Mouse (Mus musculus) spleen, postnatal 10 days (tissue): Measurements from ENCODE around the gene Cyp11a1.

Experiments used
- DNase-seq, 2 experiments: peaks; one replicate each; pipeline ENCODE4 v3.0.0; 2021 to 2022; ENCODE audit warnings: low spot score in 2 of 2

Cyp11a1 gene

DNA sequence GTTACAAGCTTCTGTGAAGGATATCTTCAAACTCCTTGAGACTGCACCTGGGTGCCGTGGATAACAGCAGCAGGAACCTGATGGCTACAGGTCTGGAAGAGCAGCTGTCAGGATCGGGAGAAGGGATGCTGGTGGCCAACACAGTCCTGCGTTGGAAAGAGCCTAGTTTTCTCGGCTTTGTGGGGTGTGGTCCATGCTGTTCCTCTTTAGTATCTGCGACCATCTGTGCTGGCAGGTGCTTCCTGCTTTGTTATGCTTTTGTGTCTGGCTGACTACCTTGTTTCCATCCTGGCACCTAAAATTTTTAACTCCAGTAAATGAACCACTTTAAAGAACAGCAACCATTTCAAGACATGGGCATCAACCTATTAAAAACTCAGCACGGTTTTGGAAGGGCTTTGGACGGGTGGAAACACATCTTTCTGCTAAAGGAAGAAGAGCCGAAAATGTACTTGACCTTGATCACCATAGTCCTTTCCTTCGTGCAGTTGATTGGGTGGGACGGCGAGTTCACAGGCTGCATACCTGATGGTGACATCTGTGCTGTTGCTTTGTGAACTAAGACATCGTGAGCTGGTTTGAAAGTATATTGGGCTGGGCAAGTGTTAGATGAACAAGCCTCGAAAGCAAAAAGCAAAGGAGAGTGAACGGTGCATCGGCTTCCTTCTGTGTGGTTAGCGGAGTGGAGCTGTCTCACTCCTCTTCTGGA is at the start of gene Cyp11a1:
TSS of gene Cyp11a1 (plus strand) at position 659 of the 709 bp plus-strand sequence.
- DNase-seq = peak in 1 of 2 experiments; percentile 38

DNA sequence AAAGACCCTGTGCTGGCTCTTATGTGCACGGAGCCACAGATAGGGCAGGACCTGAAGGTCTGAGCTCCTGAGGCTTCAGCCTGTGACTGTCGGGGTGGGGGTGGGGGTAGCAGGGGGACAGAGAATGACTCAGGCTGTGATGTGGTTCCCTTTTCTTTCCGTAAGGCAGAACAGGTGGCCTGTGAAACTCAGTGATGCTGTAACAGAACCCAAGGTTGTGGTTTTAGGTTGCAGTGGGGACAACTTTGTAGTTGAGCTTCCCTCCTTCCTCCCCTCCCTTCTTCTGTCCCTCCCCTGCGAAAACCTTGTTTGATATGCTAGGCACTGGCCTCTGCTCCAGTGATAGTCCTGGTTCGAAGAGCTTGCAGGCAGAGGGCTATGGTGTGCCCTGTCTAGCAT is 49.4 kb upstream of the Cyp11a1 start:
- no peak for DNase-seq

- DNase-seq = no peak
Observed at GRCm38 (mm10) chr9:57958615-57959014, 47.6 kb upstream of the Cyp11a1 start.

DNA sequence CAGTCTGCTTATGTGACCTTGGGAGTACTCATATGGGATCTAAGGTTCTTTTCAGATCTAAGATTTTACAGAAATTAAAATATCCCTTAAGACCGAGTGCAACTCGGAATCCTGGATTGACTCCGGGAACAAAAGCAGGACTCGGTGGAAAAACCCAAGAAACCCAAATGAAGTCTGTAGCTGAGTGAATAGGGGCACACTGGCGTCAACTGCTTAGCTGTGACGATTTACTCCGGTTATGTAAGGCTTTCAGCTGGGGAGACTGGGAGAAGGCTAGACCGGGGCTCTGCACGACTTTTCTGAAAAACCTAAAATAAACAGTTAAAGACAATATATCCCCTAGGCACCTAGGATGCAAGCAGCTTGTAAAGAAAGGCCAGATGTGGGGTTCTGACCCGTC is 46.8 kb upstream of the Cyp11a1 start:
- DNase-seq = no peak

DNA sequence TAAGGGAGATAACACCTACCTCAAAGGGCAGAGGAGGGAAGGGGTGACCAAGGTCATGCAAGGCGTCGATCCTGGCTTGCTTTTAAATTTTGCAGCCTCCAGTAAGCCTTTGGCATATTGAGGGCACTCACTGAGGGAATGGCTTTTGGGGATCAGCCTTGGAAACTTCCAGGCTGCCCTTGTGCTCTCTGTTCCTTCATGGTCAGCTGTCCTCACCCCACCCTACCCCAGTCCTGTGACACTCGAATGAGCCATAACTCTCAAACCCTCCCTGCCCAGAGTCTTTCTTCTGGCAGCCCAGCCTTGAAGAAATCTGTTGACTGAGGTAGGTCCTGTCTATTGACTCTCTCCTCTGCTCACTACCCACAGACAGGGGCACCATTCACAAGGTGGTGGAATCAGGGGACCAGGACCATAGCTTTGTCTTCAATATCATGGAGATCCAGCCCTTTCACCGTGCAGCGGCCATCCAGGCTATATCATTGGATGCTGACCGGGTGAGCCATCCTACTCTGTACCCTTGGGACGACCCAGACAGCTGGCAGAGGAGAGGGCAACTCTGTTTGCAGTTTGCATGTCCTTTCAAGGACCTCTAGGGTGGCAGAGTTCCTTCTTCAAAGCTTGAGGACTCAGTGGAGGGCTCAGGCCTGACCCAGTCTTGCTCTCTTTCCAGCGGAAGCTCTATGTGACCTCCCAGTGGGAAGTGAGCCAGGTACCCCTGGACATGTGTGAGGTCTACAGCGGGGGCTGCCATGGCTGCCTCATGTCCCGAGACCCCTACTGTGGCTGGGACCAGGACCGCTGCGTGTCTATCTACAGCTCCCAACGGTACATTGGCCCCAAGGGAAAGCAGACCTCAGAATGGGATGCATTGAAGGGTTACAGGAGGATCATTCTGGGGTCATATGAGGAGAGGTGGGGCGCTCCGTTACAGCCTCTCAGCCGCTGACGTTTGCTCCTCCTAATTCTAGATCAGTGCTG is 46.0 kb upstream of the Cyp11a1 start:
- DNase-seq = no peak

DNA sequence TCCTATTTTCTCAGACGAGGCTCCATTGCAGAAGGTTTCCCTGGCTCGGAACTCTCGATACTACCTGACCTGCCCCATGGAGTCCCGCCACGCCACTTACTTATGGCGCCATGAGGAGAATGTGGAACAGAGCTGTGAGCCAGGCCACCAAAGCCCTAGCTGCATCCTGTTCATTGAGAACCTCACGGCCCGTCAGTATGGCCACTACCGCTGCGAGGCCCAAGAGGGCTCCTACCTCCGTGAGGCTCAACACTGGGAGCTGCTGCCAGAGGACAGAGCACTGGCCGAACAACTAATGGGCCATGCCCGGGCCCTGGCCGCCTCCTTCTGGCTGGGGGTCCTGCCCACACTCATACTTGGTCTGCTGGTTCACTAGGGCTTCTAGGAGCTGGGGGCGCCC is 45.0 kb upstream of the Cyp11a1 start:
- DNase-seq = no peak

DNA sequence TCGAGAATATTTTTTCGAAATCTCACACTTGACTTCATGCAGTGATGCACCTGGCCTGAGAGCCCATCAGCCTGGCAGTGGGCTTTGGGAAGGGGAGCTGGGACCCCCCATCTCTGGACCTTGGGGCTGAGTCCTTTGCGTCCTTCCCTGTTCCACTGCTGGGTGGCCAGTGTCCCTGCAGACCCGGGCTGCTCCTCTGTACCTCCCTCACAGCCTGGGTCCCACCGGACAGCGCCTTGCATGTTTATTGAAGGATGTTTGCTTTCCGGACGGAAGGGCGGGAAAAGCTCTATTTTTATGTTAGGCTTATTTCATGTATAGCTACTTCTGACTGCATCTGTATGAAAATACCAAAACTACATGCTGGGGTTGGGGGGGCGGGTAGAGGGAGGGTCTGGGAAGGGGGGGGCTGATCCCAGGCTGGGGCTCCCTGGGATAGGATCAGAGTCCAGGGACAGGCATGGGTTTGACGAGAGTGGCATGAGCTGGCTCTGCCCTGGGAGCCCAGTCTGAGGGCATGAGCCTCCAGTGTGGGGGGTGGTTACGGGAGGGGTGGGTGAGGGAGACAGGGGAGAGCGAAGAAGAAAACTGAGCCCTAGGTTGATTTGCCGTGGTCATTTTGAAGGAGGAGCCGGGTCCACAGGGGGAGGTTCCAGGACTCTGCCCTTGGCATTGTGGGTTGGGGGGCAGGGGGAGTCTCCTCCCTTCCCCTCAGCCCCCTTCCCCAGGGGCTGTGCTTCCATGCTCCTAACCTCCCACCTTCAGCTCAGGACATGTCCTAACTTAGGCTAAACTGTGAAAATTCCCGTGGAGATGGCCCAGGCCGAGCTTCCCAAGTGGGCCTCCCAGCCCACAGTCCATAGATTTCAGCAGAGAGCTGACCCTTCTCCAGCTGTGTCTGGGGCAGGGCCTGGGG is 44.1 kb upstream of the Cyp11a1 start:
- DNase-seq = no peak

DNA sequence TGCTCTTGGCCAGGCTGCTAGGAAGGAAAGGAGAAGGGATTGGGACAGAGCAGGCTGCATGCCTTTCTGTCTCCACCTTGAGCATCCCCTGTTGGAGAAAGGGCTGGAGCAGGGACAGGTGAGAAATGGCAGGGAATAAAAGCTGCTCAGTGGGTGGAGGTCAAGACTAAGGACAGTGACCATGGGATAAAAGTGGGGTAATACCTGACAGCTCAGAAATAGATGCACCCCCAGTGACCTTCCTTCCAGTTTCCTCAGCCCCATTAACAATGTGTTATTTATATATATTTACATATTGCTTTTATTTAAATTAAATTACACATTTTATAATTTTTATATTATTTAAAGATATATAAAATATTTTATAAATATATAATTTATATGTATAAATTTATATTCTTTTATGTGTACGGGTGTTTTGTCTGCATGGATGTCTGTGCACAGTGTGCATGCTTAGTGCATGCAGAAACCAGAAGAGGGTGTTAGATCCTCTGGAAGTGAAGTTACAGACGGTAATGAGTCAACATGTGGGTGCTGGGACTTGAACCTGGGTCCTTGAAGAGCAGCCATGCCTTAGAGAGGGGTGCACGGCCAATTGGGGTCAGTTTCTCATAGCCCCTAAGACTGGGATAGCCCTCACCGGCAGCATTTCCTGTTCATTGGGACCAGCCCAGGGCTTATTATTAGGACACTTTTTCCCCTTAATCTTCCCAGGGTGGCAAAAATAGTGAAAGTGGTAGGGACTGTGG is 42.8 kb upstream of the Cyp11a1 start:
- no peak for DNase-seq

- no peak for DNase-seq
Observed at GRCm38 (mm10) chr9:57963998-57964395, 42.2 kb upstream of the Cyp11a1 start.

DNA sequence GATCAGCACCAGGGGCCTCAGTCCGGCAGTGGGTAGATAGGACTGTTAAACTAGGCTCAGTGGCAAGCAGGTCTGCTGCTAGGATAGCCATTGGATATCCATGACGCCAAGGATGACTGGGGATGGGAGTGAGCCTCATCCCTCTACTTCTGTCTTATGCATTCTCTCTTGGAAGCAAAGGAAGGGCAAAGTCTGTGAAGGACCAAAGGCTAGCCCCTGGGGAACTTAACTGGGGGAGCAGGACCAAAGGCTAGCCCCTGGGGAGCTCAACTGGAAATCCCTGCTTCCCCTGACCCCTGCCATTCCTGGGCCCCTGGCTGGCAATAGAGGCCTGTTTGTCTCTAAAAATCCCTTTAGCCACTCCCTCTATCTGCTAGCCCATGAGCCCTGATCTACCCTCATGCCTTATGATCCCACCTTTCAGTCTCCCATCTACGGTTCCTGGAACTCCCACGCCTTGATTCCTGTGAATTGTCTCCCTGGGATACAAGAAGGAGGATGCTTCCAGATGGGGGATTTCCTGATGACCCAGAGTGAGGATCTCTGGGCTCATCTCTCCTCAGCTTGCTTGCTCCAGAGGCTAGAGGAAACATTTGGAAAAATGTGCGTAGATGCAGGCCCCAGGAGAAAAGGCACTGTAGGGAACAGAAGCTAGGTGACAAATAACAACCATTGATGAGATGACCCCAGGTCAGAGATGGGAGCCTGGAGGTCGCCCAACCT is 41.5 kb upstream of the Cyp11a1 start:
- DNase-seq = no peak

- DNase-seq = no peak
Observed at GRCm38 (mm10) chr9:57965281-57966185, 40.7 kb upstream of the Cyp11a1 start.

- DNase-seq = peak in 1 of 2 experiments; percentile 29
Observed at GRCm38 (mm10) chr9:57967237-57967960, 38.8 kb upstream of the Cyp11a1 start.

GRCm38 (mm10) chr9:57968166-57968771 is 37.9 kb upstream of the Cyp11a1 start:
- DNase-seq = no peak

- DNase-seq = no peak
Observed at GRCm38 (mm10) chr9:57968783-57969542, 37.2 kb upstream of the Cyp11a1 start.

- DNase-seq = no peak
Observed at GRCm38 (mm10) chr9:57969736-57970495, 36.3 kb upstream of the Cyp11a1 start.

GRCm38 (mm10) chr9:57971413-57971812 is 34.8 kb upstream of the Cyp11a1 start:
- no peak for DNase-seq

DNA sequence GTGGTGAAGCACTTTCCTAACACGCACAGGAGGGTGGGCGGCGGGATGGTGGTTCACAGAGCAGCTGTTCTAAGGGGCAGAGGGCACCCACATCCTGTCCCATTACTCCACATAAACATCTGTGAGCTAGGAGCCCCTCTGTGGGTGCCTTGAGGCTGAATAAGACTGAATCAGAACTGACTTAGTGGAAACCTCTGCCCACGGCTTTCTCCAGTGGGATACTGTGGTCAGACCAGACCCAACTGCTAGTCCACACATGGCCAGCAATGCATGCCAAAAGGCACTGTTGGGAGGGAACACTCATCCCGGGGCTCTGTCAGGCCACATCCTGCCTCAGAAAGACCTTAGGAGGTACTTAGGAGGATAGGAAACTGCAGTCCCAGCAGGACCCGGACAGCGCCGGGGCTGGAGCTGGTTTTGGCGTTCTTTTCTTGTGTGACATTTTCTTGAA is 34.0 kb upstream of the Cyp11a1 start:
- no peak for DNase-seq
